Mouse (Mus musculus) CH12F3 (cell line): ENCODE measurements around the gene Acvr2b.
"Not testable (repeated sequence)": the region's sequence is repeated elsewhere in the genome, so short reads cannot be mapped to it uniquely, and the experiment has no call there.

Experiments
- in situ Hi-C: fragments of 300-500 bp; cut with MboI; formaldehyde crosslinking; loops from 2 replicates; pipeline ENCODE4 v1.14.3; 2020; ENCODE audit warnings: low sequenced_read_pairs

Acvr2b gene

GRCm38 (mm10) chr9:119401801-119402214 is at the start of gene Acvr2b:
TSS of gene Acvr2b (plus strand) at chr9:119402118.
- in situ Hi-C loops, result no loop called here

DNA sequence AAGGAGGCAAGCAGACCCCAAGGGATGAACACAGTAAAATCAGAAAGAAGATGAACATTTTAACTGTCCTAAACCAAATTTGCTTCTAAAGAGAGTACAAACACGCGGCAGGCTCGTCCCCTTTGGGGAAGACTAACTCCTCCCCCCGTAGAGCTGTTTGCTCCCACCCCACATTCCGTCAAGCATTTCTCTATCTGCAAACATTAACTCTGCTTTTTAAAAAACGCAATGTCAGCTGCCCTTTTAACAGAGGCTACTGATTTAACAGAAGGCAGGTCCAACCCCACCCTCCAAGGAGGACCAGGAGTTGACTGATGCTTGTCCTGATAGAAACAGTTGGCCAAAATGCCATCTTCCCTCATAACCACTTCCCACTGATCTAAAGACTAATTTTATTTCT is 48.0 kb upstream of the Acvr2b start:
- in situ Hi-C loops, result no loop called here

- in situ Hi-C loops, result no loop called here
Measured at GRCm38 (mm10) chr9:119355943-119356342, 46.0 kb upstream of the Acvr2b start.

DNA sequence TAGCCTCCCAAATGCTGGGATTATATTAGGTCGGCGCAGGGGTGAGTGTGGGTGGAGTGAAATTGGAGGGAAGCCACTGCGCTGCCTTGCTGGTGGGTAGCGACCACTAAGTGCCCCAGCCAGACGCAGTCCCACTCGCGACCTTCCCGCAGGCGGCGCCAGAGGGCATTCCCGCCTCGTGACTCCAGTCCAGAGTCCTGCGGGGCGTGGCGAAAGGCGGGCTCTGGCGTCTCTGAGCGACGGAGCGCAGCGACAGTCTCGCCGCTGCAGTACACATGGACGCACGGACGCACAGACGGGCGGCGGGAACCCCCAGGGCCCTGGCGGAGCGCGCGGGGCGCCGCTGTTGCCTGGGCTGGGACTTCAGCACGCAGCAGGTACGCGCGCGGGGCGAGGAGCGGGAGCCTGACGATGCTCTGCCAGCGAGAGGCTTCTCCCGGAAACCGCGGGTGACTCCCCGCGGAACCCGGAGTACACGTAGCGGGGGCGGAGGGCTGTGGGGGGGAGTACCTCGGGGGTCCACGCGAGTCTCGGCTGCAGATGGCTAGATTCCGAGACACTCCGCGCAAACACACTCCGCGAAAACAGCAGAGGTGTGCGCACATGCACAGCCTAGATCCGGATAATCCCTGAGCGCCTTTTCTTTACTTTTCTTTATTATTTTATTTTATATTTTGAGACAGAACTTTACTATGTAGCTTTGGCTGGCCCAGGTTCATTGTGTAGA is 44.4 kb upstream of the Acvr2b start, which contains the start of gene Xylb:
Gene Xylb, plus strand, starts transcription at position 51 of the 727 bp plus-strand sequence.
- in situ Hi-C loops, result no loop called here

DNA sequence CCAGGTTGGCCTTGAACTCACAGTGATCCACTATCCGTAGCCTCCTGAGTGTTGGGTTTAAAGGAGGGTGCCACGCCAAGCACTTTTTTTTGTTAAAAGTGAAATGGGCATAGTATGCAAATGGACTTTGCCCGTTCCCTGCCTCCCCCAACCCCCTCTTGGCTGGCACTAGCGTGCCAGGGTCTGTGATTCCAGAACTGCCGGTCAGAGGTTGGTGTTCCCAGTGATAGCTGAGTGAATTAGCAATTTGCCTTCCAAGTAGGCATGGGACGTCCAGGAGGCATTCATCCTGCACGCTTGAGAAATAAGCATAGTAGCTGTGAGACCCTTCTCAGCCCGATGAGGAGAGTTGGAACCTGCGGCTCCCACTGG is 43.9 kb upstream of the Acvr2b start:
- in situ Hi-C loops, result no loop called here

DNA sequence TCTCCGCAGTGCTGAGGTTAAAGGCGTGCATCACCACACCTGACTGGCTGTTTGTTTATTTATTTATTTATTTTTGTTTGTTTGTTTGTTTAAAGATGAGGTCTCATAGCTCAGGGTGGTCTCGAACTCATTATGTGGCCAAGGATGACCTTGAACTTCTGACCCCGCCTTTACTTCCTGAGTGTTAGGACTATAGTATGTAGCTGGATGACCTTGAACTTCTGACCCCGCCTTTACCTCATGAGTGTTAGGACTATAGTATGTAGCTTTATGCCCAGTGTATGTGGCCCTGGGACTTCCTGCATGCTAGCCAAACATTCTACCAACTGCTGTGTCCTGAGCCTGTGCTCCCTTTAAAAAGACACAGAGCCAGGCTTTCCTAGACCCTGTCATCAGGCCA is 40.5 kb upstream of the Acvr2b start:
- in situ Hi-C loops, result no loop called here

DNA sequence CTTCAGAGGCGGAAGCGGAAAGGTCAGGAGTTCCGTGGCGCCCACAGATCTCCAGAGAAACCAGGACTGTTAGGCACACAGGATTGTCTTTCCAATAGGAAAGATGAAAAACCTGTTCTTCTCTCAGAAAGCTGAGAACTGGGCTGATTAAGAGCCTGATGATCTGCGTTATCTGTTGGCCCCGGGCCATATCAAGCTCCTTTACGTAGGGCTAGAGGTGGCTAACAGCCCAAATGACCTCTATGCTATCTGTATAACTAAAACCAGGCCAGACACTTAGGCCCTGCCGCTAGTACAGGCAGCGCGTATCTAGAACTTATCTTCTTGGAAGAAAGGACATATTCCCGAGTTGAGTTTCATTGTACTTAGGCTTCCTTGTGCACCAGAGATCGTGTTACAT is 38.7 kb upstream of the Acvr2b start:
- in situ Hi-C loops, result no loop called here

DNA sequence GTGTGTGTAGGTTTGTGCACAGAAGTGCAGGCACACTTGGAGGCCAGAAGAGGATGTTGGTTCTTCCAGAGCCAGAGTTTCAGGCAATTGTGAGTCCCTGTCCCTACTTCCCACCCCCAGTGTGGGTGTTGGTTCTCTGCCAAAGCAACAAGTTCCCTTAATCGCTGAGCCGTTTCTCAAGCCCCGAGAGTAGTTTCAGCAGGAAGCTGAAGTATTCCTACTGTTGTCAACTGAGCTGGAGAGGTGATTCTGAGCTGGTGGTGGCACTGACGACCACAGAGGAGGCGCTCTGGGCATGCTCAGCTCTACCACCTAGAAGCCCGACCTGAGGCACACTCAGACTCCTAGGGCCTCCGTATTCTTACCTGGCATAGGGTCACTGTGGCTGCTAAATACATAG is 36.6 kb upstream of the Acvr2b start, which contains the start of gene Slc22a14:
Gene Slc22a14, minus strand, starts transcription at position 270 of the 400 bp plus-strand sequence.
- in situ Hi-C loops, result no loop called here

DNA sequence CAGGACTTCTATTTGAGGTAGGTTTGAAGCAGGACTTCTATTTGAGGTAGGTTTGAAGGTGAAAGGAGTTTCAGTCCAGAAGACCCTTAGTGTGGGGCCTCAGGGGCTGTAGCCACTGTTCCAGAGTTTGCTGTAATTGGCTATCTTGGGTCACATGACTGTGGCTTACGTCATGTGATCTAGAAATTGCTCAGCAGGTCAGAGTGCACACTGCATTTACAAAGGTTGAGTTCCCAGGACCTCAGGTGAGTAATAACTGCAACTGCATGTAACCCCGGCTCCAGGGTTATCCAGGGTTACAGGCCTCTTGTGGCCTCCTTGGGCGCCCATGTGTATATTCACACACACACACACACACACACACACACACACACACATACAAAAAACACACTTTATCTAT is 33.6 kb upstream of the Acvr2b start:
- in situ Hi-C loops, result no loop called here

DNA sequence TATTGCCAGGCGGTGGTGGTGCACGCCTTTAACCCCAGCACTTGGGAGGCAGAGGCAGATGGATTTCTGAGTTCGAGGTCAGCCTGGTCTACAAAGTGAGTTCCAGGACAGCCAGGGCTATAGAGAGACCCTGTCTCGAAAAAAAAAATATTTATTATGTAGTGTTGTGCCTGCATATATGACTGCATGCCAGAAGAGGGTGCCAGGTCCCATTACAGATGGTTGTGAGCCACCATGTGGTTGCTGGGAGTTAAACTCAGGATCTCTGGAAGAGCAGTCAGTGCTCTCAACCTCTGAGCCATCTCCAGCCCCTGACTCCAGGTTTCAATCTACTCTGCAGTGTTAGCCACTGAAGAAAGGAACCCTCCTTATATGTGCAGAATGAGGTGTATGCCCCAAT is 31.1 kb upstream of the Acvr2b start:
- in situ Hi-C loops, result not testable (repeated sequence)

- in situ Hi-C loops, result no loop called here
Measured at GRCm38 (mm10) chr9:119371251-119371650, 30.7 kb upstream of the Acvr2b start.

DNA sequence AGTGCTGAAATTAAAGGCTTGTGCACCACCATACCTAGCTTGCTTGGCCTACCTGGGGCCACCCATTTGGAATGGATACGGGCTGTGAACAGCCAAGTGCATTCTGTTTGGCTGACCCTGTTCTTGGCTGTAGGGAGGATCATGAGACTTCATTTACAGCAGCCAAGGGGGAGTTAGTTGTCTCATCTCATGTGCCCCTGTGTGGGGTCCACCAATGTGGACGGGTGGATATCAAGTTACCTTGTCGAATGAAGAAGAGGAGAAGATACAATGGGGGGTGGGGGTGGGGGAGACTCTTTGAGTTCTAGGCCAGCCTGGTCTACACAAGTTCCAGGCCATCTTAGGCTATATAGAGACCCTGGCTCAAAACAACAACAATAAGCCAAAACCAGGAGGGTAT is 26.9 kb upstream of the Acvr2b start:
- in situ Hi-C loops, result no loop called here

DNA sequence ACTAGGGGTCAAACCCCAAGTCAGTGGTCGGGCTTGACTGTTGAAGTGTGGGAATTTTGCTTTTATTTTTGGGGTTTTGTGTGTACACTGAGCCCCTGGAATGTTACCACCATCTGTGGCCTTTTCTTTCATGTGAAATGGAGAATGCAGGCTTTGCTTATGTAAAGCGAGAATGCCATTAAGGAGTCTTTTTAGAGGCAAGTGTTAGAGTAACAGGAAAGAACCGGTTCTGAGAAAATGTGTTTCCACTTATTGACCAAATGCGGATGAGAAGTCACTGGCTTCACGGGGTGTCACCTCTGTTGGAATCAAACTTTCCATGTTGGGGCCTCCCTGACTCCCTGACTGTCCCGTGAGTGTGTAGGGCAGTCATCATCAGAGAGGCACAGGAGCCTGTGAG is 26.4 kb upstream of the Acvr2b start:
- in situ Hi-C loops, result no loop called here

DNA sequence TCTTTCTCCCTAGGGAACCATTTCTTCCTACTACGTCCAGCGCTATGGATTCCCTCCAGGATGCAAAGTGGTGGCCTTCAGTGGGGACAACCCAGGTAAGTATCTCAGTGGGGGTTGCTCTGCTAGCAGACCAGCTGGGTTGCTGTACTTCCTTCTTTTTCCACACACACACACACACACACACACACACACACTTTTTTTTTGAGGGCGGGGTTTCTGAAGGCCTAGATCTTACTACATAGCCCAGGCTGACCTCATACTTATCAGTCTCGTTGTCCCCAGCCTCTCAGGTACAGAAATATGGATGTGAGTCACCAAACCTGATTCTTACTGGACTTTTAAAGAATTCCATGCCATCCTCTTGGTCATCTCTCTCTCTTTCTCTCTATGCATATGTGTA is 23.7 kb upstream of the Acvr2b start:
- in situ Hi-C loops, result no loop called here

DNA sequence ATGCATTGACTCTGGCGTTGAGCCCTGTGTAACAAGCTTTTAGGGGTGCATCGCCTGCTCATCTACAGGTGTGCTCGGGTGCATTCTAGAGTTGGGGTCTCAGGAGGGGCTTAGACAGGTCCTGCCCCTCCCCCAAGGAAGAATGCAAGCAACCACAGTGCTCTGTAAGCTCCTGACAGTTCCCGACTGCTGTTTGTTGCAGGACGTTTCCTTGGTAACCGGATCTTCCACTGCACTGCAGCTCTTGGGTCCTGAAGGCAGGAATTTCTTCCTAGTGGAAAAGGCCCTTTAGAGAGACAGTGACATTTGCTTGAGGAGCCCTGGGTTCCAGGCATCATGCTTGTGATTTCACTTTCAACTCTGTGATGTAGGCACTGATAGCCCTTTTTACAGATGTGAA is 19.3 kb upstream of the Acvr2b start:
- in situ Hi-C loops, result no loop called here

DNA sequence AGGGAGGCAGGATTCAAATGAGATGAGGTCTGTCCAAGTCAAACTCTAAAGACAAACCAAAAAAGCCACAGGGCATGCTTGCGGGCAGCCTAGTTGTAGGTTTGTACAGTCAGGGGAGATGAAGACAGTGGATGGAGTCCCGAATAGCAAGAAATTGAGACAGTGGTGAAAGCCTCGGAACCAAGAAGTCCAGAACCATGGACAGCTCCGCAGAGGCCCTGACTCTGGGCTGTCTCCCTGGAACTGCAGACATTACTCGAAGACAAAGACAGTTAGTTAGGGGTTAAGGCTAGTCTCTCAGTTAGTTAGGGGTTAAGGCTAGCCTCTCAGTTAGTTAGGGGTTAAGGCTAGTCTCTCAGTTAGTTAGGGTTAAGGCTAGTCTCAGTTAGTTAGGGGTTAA is 13.0 kb upstream of the Acvr2b start:
- in situ Hi-C loops, result no loop called here

GRCm38 (mm10) chr9:119390214-119390613 is 11.7 kb upstream of the Acvr2b start:
- in situ Hi-C loops, result no loop called here

DNA sequence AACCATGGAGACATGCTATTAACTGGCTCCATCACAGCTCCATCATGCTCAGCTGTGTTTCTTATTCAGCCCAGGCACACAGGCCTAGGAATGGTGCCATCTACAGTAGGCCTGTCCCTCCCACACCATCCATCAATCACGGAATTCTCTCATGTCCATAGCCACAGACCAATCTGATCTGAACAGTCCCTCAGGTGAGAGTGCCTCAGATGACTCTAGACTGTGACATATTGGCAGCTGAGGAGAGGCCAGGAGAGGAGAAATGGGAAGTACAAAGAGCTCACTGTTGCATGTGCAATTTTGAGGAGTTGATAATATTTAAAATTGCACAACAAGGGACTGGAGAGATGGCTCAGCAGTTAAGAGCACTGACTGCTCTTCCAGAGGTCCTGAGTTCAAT is 7.1 kb upstream of the Acvr2b start:
- in situ Hi-C loops, result no loop called here

DNA sequence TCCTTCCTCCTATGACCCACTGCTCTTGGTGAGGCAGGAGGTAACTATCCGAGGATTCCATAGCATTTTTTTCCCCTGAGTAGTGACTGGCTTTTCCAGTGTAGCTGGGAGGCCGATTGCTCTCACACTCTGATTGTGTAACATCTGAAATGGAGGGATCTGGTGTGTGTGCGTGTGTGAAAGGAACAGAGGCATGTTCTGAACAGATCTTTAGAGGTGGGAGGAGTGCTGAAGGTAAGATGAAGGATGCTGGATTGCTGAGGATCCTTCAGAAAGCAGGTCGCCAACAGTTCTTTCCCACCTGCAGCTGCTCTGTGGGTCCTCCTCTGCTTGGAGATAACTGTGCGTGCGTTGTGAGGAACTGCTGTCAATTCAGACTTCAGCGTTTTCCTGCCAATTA is 567 bp upstream of the Acvr2b start:
- in situ Hi-C loops, result no loop called here

GRCm38 (mm10) chr9:119402253-119403235 is 626 bp downstream of the Acvr2b start:
- in situ Hi-C loops, result no loop called here

GRCm38 (mm10) chr9:119403236-119403641 is 1.3 kb downstream of the Acvr2b start:
- in situ Hi-C loops, result no loop called here

DNA sequence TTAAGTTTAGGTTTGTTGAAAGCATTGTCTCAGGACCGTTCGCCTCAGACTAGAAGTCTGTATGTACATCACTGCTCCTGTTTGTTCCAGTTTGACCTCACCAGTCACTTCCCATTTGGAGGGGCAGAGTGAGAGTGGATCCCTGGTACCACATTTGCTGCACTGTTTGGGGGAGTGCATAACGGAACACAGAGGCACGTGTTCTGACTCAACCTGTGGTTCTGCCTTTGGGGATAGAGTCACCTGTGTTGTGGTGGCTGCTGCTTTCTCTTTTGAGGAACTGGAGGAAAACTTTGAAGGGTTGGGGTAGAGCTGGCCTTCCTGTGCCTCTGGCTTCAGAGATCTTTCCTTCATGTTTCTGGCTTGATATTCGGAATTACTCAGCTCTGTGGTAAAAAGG is 2.2 kb downstream of the Acvr2b start:
- in situ Hi-C loops, result no loop called here
